Mouse (Mus musculus): ENCODE data around the gene Fbln7.

GRCm38 (mm10) chr2:128838611-128839010 lies 24.2 kb upstream of the Fbln7 start:
- no peak for TF ChIP-seq POLR2A (IDR thresholded peaks at IDR 0.05; ENCODE audit: insufficient read depth, low read length)
- TF ChIP-seq CTCF (IDR thresholded peaks at IDR 0.05; ENCODE audit: low read depth, low read length) = no peak
